Mouse (Mus musculus) CH12.LX (cell line): ENCODE results near the gene Tor1a. TPM values are rescaled to one million over a fixed set of nuclear protein-coding genes. Genes with fewer than 3 reads are reported as not detected.

Experiments used
- DNase-seq: peaks from one replicate; pipeline ENCODE4 v3.0.0-alpha.2; 2013; ENCODE audit errors: extremely low read depth
- H3K27ac ChIP-seq: 2 replicates; pipeline ENCODE4 v1.5.1; 2012; ENCODE audit warnings: low read depth, mild to moderate bottlenecking, control low read depth, moderate library complexity; ENCODE audit not compliant: insufficient read depth
- H3K27me3 ChIP-seq: replicated peaks from 2 replicates; pipeline ENCODE3; 2012; ENCODE audit warnings: inconsistent platforms
- H3K36me3 ChIP-seq, 2 experiments: replicated peaks in 1 of 2; 2 replicates each; pipeline versions ENCODE3 to v1.6.1; 2012; ENCODE audit warnings: inconsistent platforms in 1 of 2, low read length in 1 of 2, mild to moderate bottlenecking in 1 of 2, mixed read lengths in 1 of 2, moderate library complexity in 1 of 2; ENCODE audit not compliant: control insufficient read depth in 1 of 2, insufficient read depth in 1 of 2
- H3K4me1 ChIP-seq, 2 experiments: 2 replicates each; pipeline ENCODE4 v1.6.1; 2012; ENCODE audit warnings: inconsistent platforms in 1 of 2, moderate library complexity in 1 of 2; ENCODE audit not compliant: insufficient read depth in 2 of 2, control insufficient read depth in 1 of 2
- H3K4me2 ChIP-seq: 2 replicates; pipeline ENCODE4 v1.6.1; 2012; ENCODE audit warnings: low read depth, mild to moderate bottlenecking, control low read depth; ENCODE audit not compliant: poor library complexity, insufficient read depth, severe bottlenecking
- H3K4me3 ChIP-seq, 3 experiments: fragments of 150-350 bp in 1 of 3; sonication (generic) in 1 of 3; replicated peaks in 1 of 3; 2 replicates each; pipeline versions ENCODE3 to v1.5.1; 2011 to 2012; ENCODE audit warnings: low read depth in 2 of 3, low read length in 2 of 3, mild to moderate bottlenecking in 2 of 3, moderate library complexity in 2 of 3, control low read depth in 1 of 3, improper control_type of control experiment in 1 of 3, inconsistent platforms in 1 of 3, mixed read lengths in 1 of 3; ENCODE audit not compliant: poor library complexity in 1 of 3
- H3K79me2 ChIP-seq: replicated peaks from 2 replicates; pipeline ENCODE4 v1.6.1; 2012; ENCODE audit warnings: mild to moderate bottlenecking, moderate library complexity; ENCODE audit not compliant: control insufficient read depth, poor library complexity, insufficient read depth, severe bottlenecking; ENCODE audit errors: extremely low read depth
- H3K9ac ChIP-seq: 2 replicates; pipeline ENCODE4 v1.6.1; 2012; ENCODE audit warnings: low read depth, mild to moderate bottlenecking, control low read depth, moderate library complexity; ENCODE audit not compliant: insufficient read depth
- H3K9me3 ChIP-seq: replicated peaks from 2 replicates; pipeline ENCODE3; 2012; ENCODE audit warnings: low read length, inconsistent platforms, mixed read lengths
- BHLHE40 ChIP-seq: IDR thresholded peaks from 2 replicates; pipeline ENCODE4 v1.6.1; 2011; ENCODE audit warnings: mild to moderate bottlenecking, low read depth, low read length, improper control_type of control experiment
- CHD1 ChIP-seq: IDR thresholded peaks from 2 replicates; pipeline ENCODE4 v1.6.1; 2012; ENCODE audit warnings: low read depth, low read length, improper control_type of control experiment, inconsistent platforms
- CTCF ChIP-seq, 2 experiments: IDR thresholded peaks in 1 of 2; conservative IDR thresholded peaks in 1 of 2; 2 replicates each; pipeline ENCODE4 v1.5.1; 2011 to 2012; ENCODE audit warnings: low read depth in 2 of 2, low read length in 2 of 2, improper control_type of control experiment in 1 of 2, inconsistent platforms in 1 of 2, mild to moderate bottlenecking in 1 of 2, moderate library complexity in 1 of 2
- E2F4 ChIP-seq: IDR thresholded peaks from 2 replicates; pipeline ENCODE4 v1.6.1; 2011; ENCODE audit warnings: low read depth, low read length, improper control_type of control experiment; ENCODE audit not compliant: insufficient replicate concordance
- ELF1 ChIP-seq: IDR thresholded peaks from 2 replicates; pipeline ENCODE4 v1.6.1; 2014; ENCODE audit warnings: low read depth, mild to moderate bottlenecking, inconsistent platforms, low read length, improper control_type of control experiment
- ETS1 ChIP-seq: conservative IDR thresholded peaks from 2 replicates; pipeline ENCODE4 v1.6.1; 2012; ENCODE audit warnings: low read depth, mild to moderate bottlenecking, inconsistent platforms, low read length, improper control_type of control experiment, moderate library complexity
- GABPA ChIP-seq: IDR thresholded peaks from 2 replicates; pipeline ENCODE4 v1.6.1; 2012; ENCODE audit warnings: low read depth, low read length, improper control_type of control experiment, inconsistent platforms; ENCODE audit not compliant: insufficient replicate concordance
- HCFC1 ChIP-seq: IDR thresholded peaks from 2 replicates; pipeline ENCODE4 v1.6.1; 2012; ENCODE audit warnings: low read depth, mild to moderate bottlenecking, inconsistent platforms, low read length, improper control_type of control experiment
- IRF4 ChIP-seq: IDR thresholded peaks from 2 replicates; pipeline ENCODE4 v1.6.1; 2014; ENCODE audit warnings: low read depth, mild to moderate bottlenecking, inconsistent platforms, low read length, improper control_type of control experiment
- JUN ChIP-seq: IDR thresholded peaks from 2 replicates; pipeline ENCODE4 v1.6.1; 2011; ENCODE audit warnings: low read depth, mild to moderate bottlenecking, low read length, improper control_type of control experiment, moderate library complexity; ENCODE audit not compliant: insufficient read depth
- KAT2A ChIP-seq: IDR thresholded peaks from 2 replicates; pipeline ENCODE4 v1.6.1; 2012; ENCODE audit warnings: low read length, improper control_type of control experiment, inconsistent platforms; ENCODE audit not compliant: insufficient replicate concordance
- MAFK ChIP-seq: IDR thresholded peaks from 2 replicates; pipeline ENCODE4 v1.6.1; 2011; ENCODE audit warnings: low read length, improper control_type of control experiment; ENCODE audit not compliant: insufficient replicate concordance
- MAZ ChIP-seq: IDR thresholded peaks from 2 replicates; pipeline ENCODE4 v1.6.1; 2012; ENCODE audit warnings: low read depth, mild to moderate bottlenecking, inconsistent platforms, low read length, improper control_type of control experiment, moderate library complexity
- MXI1 ChIP-seq: IDR thresholded peaks from 2 replicates; pipeline ENCODE4 v1.6.1; 2011; ENCODE audit warnings: mild to moderate bottlenecking, low read depth, low read length, improper control_type of control experiment
- MYC ChIP-seq: IDR thresholded peaks from 2 replicates; pipeline ENCODE4 v1.6.1; 2011; ENCODE audit warnings: low read depth, mild to moderate bottlenecking, improper control_type of control experiment, low read length
- POLR2A ChIP-seq: IDR thresholded peaks from 2 replicates; pipeline ENCODE4 v1.6.1; 2011; ENCODE audit warnings: low read depth, mild to moderate bottlenecking, improper control_type of control experiment, low read length
- RAD21 ChIP-seq: IDR thresholded peaks from 2 replicates; pipeline ENCODE4 v1.6.1; 2011; ENCODE audit warnings: low read depth, mild to moderate bottlenecking, low read length, improper control_type of control experiment, moderate library complexity
- RCOR1 ChIP-seq: conservative IDR thresholded peaks from 2 replicates; pipeline ENCODE4 v1.6.1; 2012; ENCODE audit warnings: low read depth, mild to moderate bottlenecking, inconsistent platforms, low read length, improper control_type of control experiment
- TBP ChIP-seq: conservative IDR thresholded peaks from 2 replicates; pipeline ENCODE4 v1.6.1; 2011; ENCODE audit warnings: low read depth, low read length, improper control_type of control experiment
- ZKSCAN1 ChIP-seq: IDR thresholded peaks from 2 replicates; pipeline ENCODE4 v1.6.1; 2012; ENCODE audit warnings: low read depth, inconsistent platforms, low read length, improper control_type of control experiment, borderline replicate concordance
- ZMIZ1 ChIP-seq: IDR thresholded peaks from 2 replicates; pipeline ENCODE4 v1.6.1; 2012; ENCODE audit warnings: low read depth, mild to moderate bottlenecking, inconsistent platforms, low read length, improper control_type of control experiment
- ZNF384 ChIP-seq: IDR thresholded peaks from 2 replicates; pipeline ENCODE4 v1.6.1; 2012; ENCODE audit warnings: low read depth, low read length, improper control_type of control experiment, inconsistent platforms
- dilution Hi-C: fragments of 300-500 bp; cut with MboI; formaldehyde crosslinking; loops from 2 replicates; pipeline ENCODE4 v1.14.3; 2020; ENCODE audit warnings: low sequenced_read_pairs; ENCODE audit not compliant: extremely low pct_unique_long_range_greater_than_20kb, extremely low pct_ligation_motif_present
- in situ Hi-C: fragments of 300-500 bp; cut with MboI; formaldehyde crosslinking; loops from 3 replicates; pipeline ENCODE4 v1.14.3; 2019; ENCODE audit warnings: low sequenced_read_pairs, low pct_ligation_motif_present, low pct_unique_long_range_greater_than_20kb, mixed read lengths
- polyA plus RNA-seq: library from polyadenylated mRNA; unstranded; fragments of >175 nt; gene quantifications from 2 replicates; pipeline ENCODE4 v1.2.1, GENCODE M21; 2012; ENCODE audit warnings: low read depth; ENCODE audit not compliant: insufficient read length
- total RNA-seq, 2 experiments: library from RNA; depleted of rRNA; stranded (reverse); fragments of 300-350 nt in 1 of 2; fragments of >200 nt in 1 of 2; gene quantifications; 2 replicates each; pipeline ENCODE4 v1.2.3; 2012 to 2014

The Tor1a gene
- total and polyA plus RNA-seq, 3 experiments, result 44.9 to 58.2 (median 45.6) TPM

- Histone ChIP-seq H3K4me1 (peaks cover 7 to 25% of the 10 kb centered on the region in 2 experiments), H3K79me2 (no peaks in the 10 kb centered on the region), H3K4me2 (no peak overlapping the region), H3K4me3 (no peak overlapping the region), H3K36me3 (peaks cover 67 to 93% of the 10 kb centered on the region in 2 experiments), H3K9ac (no peak overlapping the region), H3K9me3 (no peaks in the 10 kb centered on the region), H3K27me3 (no peaks in the 10 kb centered on the region), H3K27ac (no peak overlapping the region)
- dilution Hi-C loops (no loop called here), in situ Hi-C loops (loop anchor here (25.0 kb wide), 1 partner anchor 281 kb away; no protein-coding TSS in a partner anchor)
- DNase-seq, result no peak
- TF ChIP-seq MYC (no peak), RAD21 (no peak), ETS1 (no peak), MAZ (no peak), CHD1 (no peak), GABPA (no peak), IRF4 (no peak), KAT2A (no peak), MXI1 (no peak), RCOR1 (no peak), CTCF (conservative IDR thresholded peaks at IDR 0.05 in 1 of 2, IDR thresholded peaks at IDR 0.05 in 1 of 2; ENCODE audit: low read depth in 2 of 2, low read length in 2 of 2) (no peak), ZNF384 (no peak), ZMIZ1 (no peak), TBP (no peak), POLR2A (no peak), JUN (no peak), ZKSCAN1 (no peak), ELF1 (no peak), E2F4 (no peak), BHLHE40 (no peak)
Measured at GRCm38 (mm10) chr2:31006434-31006833, 38.7 kb upstream of the Tor1a start.

GRCm38 (mm10) chr2:31005453-31005852 lies 37.7 kb upstream of the Tor1a start:
- H3K27ac ChIP-seq, result no peak overlapping the region
- H3K4me2 ChIP-seq, result no peak overlapping the region
- in situ Hi-C loops, result loop anchor here (25.0 kb wide), 1 partner anchor 282 kb away; no protein-coding TSS in a partner anchor
- H3K4me3 ChIP-seq, result no peak overlapping the region
- H3K9me3 ChIP-seq, result no peaks in the 10 kb centered on the region
- no peaks in the 10 kb centered on the region for H3K79me2 ChIP-seq
- no peak overlapping the region for H3K9ac ChIP-seq
- peaks cover 57 to 85% of the 10 kb centered on the region in 2 experiments for H3K36me3 ChIP-seq
- dilution Hi-C loops, result no loop called here
- no peak for TF ChIP-seq KAT2A
- no peak for TF ChIP-seq ETS1
- no peak for TF ChIP-seq HCFC1
- TF ChIP-seq MXI1, result no peak
- no peak for TF ChIP-seq MAFK
- no peak for DNase-seq
- H3K4me1 ChIP-seq, result peaks cover 7 to 25% of the 10 kb centered on the region in 2 experiments
- H3K27me3 ChIP-seq, result no peaks in the 10 kb centered on the region
